Mouse (Mus musculus): Measurements from ENCODE around the gene Rcl1. TPM values are rescaled to one million over a fixed set of nuclear protein-coding genes. Genes with fewer than 3 reads are reported as not detected.

Rcl1 gene
- total and polyA plus RNA-seq, 3 experiments, result 63.4 to 126 (median 109) TPM

GRCm38 (mm10) chr19:29055469-29055868 lies 45.7 kb upstream of the Rcl1 start:
- no peaks in the 10 kb centered on the region for H3K9me3 ChIP-seq (replicated peaks; ENCODE audit: low read length)
- dilution Hi-C loops (cut with MboI; ENCODE audit: extremely low pct_ligation_motif_present, extremely low pct_unique_long_range_greater_than_20kb, low sequenced_read_pairs) (no loop called here), in situ Hi-C loops (cut with MboI; ENCODE audit: low pct_ligation_motif_present, low pct_unique_long_range_greater_than_20kb, low sequenced_read_pairs) (loop anchor here (25.0 kb wide), 1 partner anchor 457 kb away; the partner anchor contains the start of gene Ric1)
- H3K27ac ChIP-seq (ENCODE audit: insufficient read depth, low read depth), result no peak overlapping the region
- no peak for DNase-seq (ENCODE audit: extremely low read depth)
- H3K27me3 ChIP-seq (replicated peaks), result no peaks in the 10 kb centered on the region
- H3K79me2 ChIP-seq (replicated peaks; ENCODE audit: control insufficient read depth, extremely low read depth, insufficient read depth, poor library complexity, severe bottlenecking), result no peaks in the 10 kb centered on the region
- H3K4me1 ChIP-seq (ENCODE audit: control insufficient read depth in 1 of 2, insufficient read depth in 2 of 2), result no peaks in the 10 kb centered on the region
- H3K4me3 ChIP-seq (replicated peaks in 1 of 3; ENCODE audit: low read depth in 2 of 3, low read length in 2 of 3, poor library complexity in 1 of 3), result no peak overlapping the region
- TF ChIP-seq USF1 (IDR thresholded peaks at IDR 0.05; ENCODE audit: low read depth, low read length), result no peak
- TF ChIP-seq TCF12 (IDR thresholded peaks at IDR 0.05; ENCODE audit: low read depth, low read length), result no peak
- no peak for TF ChIP-seq MAX (IDR thresholded peaks at IDR 0.05; ENCODE audit: low read length)
- no peak for TF ChIP-seq CHD2 (IDR thresholded peaks at IDR 0.05; ENCODE audit: low read length)
- TF ChIP-seq POLR2A (IDR thresholded peaks at IDR 0.05; ENCODE audit: low read depth, low read length), result no peak
- TF ChIP-seq CHD1 (IDR thresholded peaks at IDR 0.05; ENCODE audit: low read depth, low read length), result no peak
- no peak for TF ChIP-seq MXI1 (IDR thresholded peaks at IDR 0.05; ENCODE audit: low read depth, low read length)
- no peak for TF ChIP-seq ZNF384 (IDR thresholded peaks at IDR 0.05; ENCODE audit: low read depth, low read length)
- no peak for TF ChIP-seq UBTF (IDR thresholded peaks at IDR 0.05; ENCODE audit: low read depth, low read length)
- TF ChIP-seq ELF1 (IDR thresholded peaks at IDR 0.05; ENCODE audit: low read depth, low read length), result no peak
- TF ChIP-seq E2F4 (IDR thresholded peaks at IDR 0.05; ENCODE audit: insufficient replicate concordance, low read depth, low read length), result no peak
- TF ChIP-seq RAD21 (IDR thresholded peaks at IDR 0.05; ENCODE audit: low read depth, low read length), result no peak
- no peak for TF ChIP-seq JUND (conservative IDR thresholded peaks at IDR 0.05; ENCODE audit: low read depth, low read length)
- no peaks in the 10 kb centered on the region for H3K36me3 ChIP-seq (replicated peaks in 1 of 2; ENCODE audit: control insufficient read depth in 1 of 2, insufficient read depth in 1 of 2, low read length in 1 of 2)
- no peak overlapping the region for H3K4me2 ChIP-seq (ENCODE audit: insufficient read depth, low read depth, poor library complexity, severe bottlenecking)
- no peak overlapping the region for H3K9ac ChIP-seq (ENCODE audit: insufficient read depth, low read depth)

- Histone ChIP-seq H3K9me3 (replicated peaks; ENCODE audit: low read length) (no peaks in the 10 kb centered on the region), H3K4me1 (ENCODE audit: control insufficient read depth in 1 of 2, insufficient read depth in 2 of 2) (peaks cover 0 to 3% of the 10 kb centered on the region in 2 experiments; a peak in 1 of 4 replicates), H3K79me2 (replicated peaks; ENCODE audit: control insufficient read depth, extremely low read depth, insufficient read depth, poor library complexity, severe bottlenecking) (no peaks in the 10 kb centered on the region), H3K27me3 (replicated peaks) (no peaks in the 10 kb centered on the region), H3K4me2 (ENCODE audit: insufficient read depth, low read depth, poor library complexity, severe bottlenecking) (no peak overlapping the region), H3K36me3 (replicated peaks in 1 of 2; ENCODE audit: control insufficient read depth in 1 of 2, insufficient read depth in 1 of 2, low read length in 1 of 2) (no peaks in the 10 kb centered on the region), H3K9ac (ENCODE audit: insufficient read depth, low read depth) (no peak overlapping the region), H3K4me3 (replicated peaks in 1 of 3; ENCODE audit: low read depth in 2 of 3, low read length in 2 of 3, poor library complexity in 1 of 3) (no peak overlapping the region), H3K27ac (ENCODE audit: insufficient read depth, low read depth) (no peak overlapping the region)
- dilution Hi-C loops (cut with MboI; ENCODE audit: extremely low pct_ligation_motif_present, extremely low pct_unique_long_range_greater_than_20kb, low sequenced_read_pairs), result no loop called here
- TF ChIP-seq PAX5 (IDR thresholded peaks at IDR 0.05; ENCODE audit: low read length) (no peak), ZMIZ1 (IDR thresholded peaks at IDR 0.05; ENCODE audit: low read depth, low read length) (no peak), IRF4 (IDR thresholded peaks at IDR 0.05; ENCODE audit: low read depth, low read length) (no peak), ELF1 (IDR thresholded peaks at IDR 0.05; ENCODE audit: low read depth, low read length) (no peak), USF2 (conservative IDR thresholded peaks at IDR 0.05; ENCODE audit: low read depth, low read length) (no peak), MAFK (IDR thresholded peaks at IDR 0.05; ENCODE audit: insufficient replicate concordance, low read length) (no peak), CTCF (conservative IDR thresholded peaks at IDR 0.05 in 1 of 2, IDR thresholded peaks at IDR 0.05 in 1 of 2; ENCODE audit: low read depth in 2 of 2, low read length in 2 of 2) (no peak), POLR2AphosphoS2 (IDR thresholded peaks at IDR 0.05; ENCODE audit: low read depth, low read length) (no peak), RAD21 (IDR thresholded peaks at IDR 0.05; ENCODE audit: low read depth, low read length) (no peak)
- DNase-seq (ENCODE audit: extremely low read depth), result no peak
- in situ Hi-C loops (cut with MboI; ENCODE audit: low pct_ligation_motif_present, low pct_unique_long_range_greater_than_20kb, low sequenced_read_pairs), result loop anchor here (25.0 kb wide), 1 partner anchor 454 kb away; the partner anchor contains the start of gene Ric1
Observed at GRCm38 (mm10) chr19:29058741-29059140, 42.4 kb upstream of the Rcl1 start.

All from CH12.LX (cell line).